Mouse (Mus musculus): Measurements from ENCODE around the gene Ccdc84.
"Not testable (repeated sequence)": the region's sequence is repeated elsewhere in the genome, so short reads cannot be mapped to it uniquely, and the experiment has no call there.

Gene Ccdc84

DNA sequence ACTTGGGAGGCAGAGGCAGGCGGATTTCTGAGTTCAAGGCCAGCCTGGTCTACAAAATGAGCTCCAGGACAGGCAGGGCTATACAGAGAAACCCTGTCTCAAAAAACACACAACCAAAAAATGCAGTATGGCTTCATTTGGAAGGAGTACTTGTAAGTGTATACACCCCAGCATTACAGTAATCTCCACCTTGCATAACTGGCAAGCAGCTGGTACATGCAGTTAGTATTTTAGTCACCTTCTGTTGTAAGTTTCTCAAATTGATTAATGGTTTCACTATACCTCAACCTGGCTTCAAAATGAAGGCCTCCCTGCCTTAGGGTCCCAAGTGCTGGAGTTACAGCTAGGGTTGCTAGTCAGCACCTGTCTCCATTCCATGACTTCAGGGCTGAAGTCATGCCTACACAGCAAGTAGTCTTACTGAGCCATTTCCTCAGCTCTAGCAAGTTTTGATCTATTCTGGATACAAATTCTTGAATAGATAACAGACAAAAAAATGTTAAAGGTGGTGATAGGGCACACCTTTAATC is 6.7 kb downstream of the Ccdc84 start:
- in situ Hi-C loops (cut with MboI; ENCODE audit: low pct_unique_long_range_greater_than_20kb in 1 of 2, low sequenced_read_pairs in 2 of 2, unreplicated experiment in 1 of 2) = no loop called here

DNA sequence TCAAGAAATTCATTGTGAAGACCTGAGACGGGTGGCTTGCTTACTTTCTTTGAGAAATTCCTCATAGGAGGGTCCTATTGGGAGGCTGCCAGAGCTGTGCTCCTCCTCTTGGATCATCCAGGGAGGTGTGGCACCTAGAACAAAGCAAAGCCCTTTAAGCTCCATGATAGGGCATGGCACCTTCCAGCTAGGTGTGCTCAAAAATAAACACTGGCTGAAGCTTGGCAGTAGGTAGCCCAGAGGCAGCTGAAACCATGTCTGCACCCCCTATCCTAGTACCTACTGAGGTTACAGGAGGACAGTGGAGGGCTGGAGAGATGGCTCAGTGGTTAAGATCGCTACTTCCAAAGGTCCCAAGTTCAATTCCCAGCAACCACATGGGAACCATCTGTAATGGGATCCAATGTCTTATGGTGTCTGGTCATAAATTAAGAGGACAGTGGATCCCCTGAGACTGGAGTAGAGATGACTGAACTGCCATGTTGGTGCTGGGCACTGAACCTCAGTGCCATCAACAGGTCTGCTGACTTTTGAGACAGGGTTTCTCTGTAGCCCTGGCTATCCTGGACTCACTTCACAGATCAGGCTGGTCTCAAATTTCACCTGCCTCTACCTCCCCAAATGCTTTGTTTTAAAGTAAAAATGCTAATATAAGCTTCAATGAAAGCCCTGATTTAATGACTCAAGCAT is 7.6 kb downstream of the Ccdc84 start:
- in situ Hi-C loops (cut with MboI; ENCODE audit: low pct_unique_long_range_greater_than_20kb in 1 of 2, low sequenced_read_pairs in 2 of 2, unreplicated experiment in 1 of 2) = no loop called here

DNA sequence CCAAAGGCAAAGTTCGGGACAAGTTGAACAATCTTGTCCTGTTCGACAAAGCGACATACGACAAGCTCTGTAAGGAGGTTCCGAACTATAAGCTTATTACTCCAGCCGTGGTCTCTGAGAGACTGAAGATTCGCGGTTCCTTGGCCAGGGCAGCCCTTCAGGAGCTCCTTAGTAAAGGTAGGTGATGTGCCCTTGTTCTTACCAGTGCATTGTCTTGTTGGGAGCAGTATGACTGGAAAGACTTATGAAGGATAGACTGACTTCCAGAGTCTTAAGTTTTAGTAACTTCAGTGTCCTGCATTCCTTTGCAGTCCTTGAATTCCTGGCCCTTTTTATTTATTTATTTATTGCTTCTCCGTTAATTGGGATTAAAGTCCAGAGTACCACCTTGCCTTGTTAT is 9.7 kb downstream of the Ccdc84 start:
- in situ Hi-C loops (cut with MboI; ENCODE audit: low pct_unique_long_range_greater_than_20kb in 1 of 2, low sequenced_read_pairs in 2 of 2, unreplicated experiment in 1 of 2) = not testable (repeated sequence)

- in situ Hi-C loops (cut with MboI; ENCODE audit: low pct_unique_long_range_greater_than_20kb in 1 of 2, low sequenced_read_pairs in 2 of 2, unreplicated experiment in 1 of 2) = no loop called here
These were observed 10.6 kb downstream of the Ccdc84 start for GRCm38 (mm10) chr9:44407752-44408097.

GRCm38 (mm10) chr9:44406906-44407751 is 11.2 kb downstream of the Ccdc84 start, which contains the start of the genes Rps25 and Trappc4:
Gene Rps25, plus strand, starts transcription at chr9:44407139.
Gene Trappc4, minus strand, starts transcription at chr9:44407600.
- in situ Hi-C loops (cut with MboI; ENCODE audit: low pct_unique_long_range_greater_than_20kb in 1 of 2, low sequenced_read_pairs in 2 of 2, unreplicated experiment in 1 of 2) = no loop called here

DNA sequence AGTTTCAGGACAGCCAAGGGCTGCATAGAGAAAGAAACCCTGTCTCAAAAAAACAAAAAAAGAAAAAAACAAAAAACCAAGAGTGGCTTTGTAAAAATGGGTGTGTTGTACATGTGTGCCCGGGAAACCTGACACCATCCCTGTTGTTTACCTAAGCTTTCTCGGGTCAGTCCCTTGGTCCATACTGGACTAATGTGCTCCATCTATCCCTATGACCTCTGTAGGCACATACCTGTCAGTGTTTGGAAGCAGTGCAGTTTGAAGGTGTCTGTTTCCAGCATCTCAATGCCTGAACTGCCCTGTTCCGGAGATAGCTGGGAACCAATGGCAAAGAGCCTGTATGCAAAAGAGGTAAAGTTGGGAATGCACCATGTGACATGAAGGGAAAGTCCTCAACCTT is 13.4 kb downstream of the Ccdc84 start:
- in situ Hi-C loops (cut with MboI; ENCODE audit: low pct_unique_long_range_greater_than_20kb in 1 of 2, low sequenced_read_pairs in 2 of 2, unreplicated experiment in 1 of 2) = no loop called here

- in situ Hi-C loops (cut with MboI; ENCODE audit: low pct_unique_long_range_greater_than_20kb in 1 of 2, low sequenced_read_pairs in 2 of 2, unreplicated experiment in 1 of 2) = no loop called here
These were observed 17.3 kb downstream of the Ccdc84 start for GRCm38 (mm10) chr9:44401081-44401480.

DNA sequence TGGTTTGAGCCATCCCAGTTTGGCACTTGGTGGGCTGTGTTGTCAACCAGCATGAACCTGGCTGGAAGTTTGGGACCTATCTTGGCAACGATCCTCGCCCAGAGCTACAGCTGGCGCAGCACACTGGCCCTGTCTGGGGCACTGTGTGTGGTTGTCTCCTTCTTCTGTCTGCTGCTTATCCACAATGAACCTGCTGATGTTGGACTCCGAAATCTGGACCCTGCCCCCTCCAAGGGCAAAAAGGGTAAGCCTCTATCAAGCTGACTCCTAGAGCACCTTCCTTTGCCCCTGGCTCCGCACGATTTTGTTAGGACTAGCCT is 18.6 kb downstream of the Ccdc84 start:
- in situ Hi-C loops (cut with MboI; ENCODE audit: low pct_unique_long_range_greater_than_20kb in 1 of 2, low sequenced_read_pairs in 2 of 2, unreplicated experiment in 1 of 2) = no loop called here

GRCm38 (mm10) chr9:44399114-44399794 is 19.1 kb downstream of the Ccdc84 start:
- in situ Hi-C loops (cut with MboI; ENCODE audit: low pct_unique_long_range_greater_than_20kb in 1 of 2, low sequenced_read_pairs in 2 of 2, unreplicated experiment in 1 of 2) = no loop called here

DNA sequence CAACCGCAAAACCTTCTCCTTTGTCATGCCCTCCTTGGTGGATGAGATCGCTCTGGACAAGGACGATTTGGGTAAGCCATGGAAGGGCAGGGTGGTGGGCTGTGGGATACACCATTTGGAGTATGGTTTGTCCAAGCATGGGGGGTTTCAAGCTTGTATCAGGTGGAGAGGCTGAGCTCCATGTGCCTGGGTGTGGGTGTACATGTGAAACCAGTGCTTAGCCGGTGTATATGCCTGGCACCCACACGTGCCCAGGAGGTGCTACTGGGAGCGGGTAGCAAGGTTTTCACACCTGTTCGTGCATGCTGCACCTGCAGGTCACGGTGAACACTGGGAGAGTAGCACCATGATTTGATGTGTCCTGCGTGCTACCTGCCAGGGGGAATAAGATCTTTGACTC is 19.8 kb downstream of the Ccdc84 start:
- in situ Hi-C loops (cut with MboI; ENCODE audit: low pct_unique_long_range_greater_than_20kb in 1 of 2, low sequenced_read_pairs in 2 of 2, unreplicated experiment in 1 of 2) = no loop called here

DNA sequence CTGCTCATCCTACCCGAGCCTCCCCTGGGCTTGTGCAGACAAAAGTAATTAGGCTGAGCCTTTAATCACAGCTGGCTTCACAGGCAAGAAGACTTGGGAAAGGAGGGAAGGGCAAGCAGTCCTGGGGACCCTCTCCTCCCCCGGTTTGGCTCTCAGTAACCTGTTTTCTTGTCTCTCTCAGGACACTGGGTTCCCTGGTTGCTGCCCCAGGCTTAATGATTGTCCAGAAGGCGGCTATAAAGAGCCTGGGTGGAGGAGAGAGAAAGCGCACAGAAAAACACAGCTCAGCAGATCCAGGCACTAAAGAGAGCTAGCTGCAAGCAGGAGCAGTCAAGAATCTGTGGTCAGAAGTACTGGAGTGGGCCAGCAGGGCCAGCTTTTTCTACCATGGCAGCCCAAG is 20.3 kb downstream of the Ccdc84 start:
- in situ Hi-C loops (cut with MboI; ENCODE audit: low pct_unique_long_range_greater_than_20kb in 1 of 2, low sequenced_read_pairs in 2 of 2, unreplicated experiment in 1 of 2) = no loop called here

- in situ Hi-C loops (cut with MboI; ENCODE audit: low pct_unique_long_range_greater_than_20kb in 1 of 2, low sequenced_read_pairs in 2 of 2, unreplicated experiment in 1 of 2) = no loop called here
These were observed 21.5 kb downstream of the Ccdc84 start, which contains the start of gene Slc37a4 for GRCm38 (mm10) chr9:44396684-44397411. Gene Slc37a4, plus strand, starts transcription at chr9:44396852.

GRCm38 (mm10) chr9:44391466-44391865 is 26.9 kb downstream of the Ccdc84 start:
- in situ Hi-C loops (cut with MboI; ENCODE audit: low pct_unique_long_range_greater_than_20kb in 1 of 2, low sequenced_read_pairs in 2 of 2, unreplicated experiment in 1 of 2) = no loop called here

- in situ Hi-C loops (cut with MboI; ENCODE audit: low pct_unique_long_range_greater_than_20kb in 1 of 2, low sequenced_read_pairs in 2 of 2, unreplicated experiment in 1 of 2) = no loop called here
These were observed 29.1 kb downstream of the Ccdc84 start for GRCm38 (mm10) chr9:44389273-44389672.

DNA sequence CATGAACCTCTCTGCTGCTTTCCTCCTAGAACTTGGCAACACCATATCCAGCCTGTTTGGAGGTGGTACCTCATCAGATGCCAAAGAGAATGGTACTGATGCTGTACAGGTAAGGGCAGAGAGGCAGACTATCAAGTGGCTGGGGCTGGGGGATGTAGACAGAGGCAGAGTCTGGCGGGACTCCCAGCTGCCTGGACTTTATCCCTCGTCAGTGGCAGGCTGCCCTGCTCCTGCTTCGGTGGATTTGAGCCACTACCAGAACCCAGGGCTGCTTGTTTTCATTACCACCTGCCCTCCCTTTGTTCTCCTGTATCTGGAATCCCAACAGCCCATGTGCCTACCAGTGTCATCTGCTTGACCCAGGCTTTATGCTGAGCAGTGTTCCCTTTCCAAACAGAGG is 31.1 kb downstream of the Ccdc84 start:
- in situ Hi-C loops (cut with MboI; ENCODE audit: low pct_unique_long_range_greater_than_20kb in 1 of 2, low sequenced_read_pairs in 2 of 2, unreplicated experiment in 1 of 2) = no loop called here

GRCm38 (mm10) chr9:44384596-44384995 is 33.8 kb downstream of the Ccdc84 start:
- in situ Hi-C loops (cut with MboI; ENCODE audit: low pct_unique_long_range_greater_than_20kb in 1 of 2, low sequenced_read_pairs in 2 of 2, unreplicated experiment in 1 of 2) = no loop called here

DNA sequence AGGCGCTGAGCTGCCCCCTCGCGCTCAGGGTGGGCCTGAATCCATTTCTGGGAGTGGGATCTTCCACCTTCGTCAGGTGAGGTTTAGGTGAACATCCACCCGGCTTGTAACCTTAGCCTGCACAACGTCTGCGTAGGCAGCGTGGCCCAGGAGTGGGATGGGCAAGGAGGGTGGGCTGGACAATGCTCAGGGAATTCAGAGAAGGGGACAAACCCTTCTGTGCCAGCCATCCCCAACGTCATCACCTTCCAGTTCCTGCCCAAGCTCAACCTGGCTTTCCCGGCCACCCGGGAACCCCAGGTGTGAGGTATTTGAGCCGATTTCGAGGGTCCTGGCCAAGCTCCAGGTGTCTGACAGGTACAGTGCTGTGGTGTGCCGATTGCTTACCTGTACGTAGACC is 38.5 kb downstream of the Ccdc84 start:
- in situ Hi-C loops (cut with MboI; ENCODE audit: low pct_unique_long_range_greater_than_20kb in 1 of 2, low sequenced_read_pairs in 2 of 2, unreplicated experiment in 1 of 2) = no loop called here

DNA sequence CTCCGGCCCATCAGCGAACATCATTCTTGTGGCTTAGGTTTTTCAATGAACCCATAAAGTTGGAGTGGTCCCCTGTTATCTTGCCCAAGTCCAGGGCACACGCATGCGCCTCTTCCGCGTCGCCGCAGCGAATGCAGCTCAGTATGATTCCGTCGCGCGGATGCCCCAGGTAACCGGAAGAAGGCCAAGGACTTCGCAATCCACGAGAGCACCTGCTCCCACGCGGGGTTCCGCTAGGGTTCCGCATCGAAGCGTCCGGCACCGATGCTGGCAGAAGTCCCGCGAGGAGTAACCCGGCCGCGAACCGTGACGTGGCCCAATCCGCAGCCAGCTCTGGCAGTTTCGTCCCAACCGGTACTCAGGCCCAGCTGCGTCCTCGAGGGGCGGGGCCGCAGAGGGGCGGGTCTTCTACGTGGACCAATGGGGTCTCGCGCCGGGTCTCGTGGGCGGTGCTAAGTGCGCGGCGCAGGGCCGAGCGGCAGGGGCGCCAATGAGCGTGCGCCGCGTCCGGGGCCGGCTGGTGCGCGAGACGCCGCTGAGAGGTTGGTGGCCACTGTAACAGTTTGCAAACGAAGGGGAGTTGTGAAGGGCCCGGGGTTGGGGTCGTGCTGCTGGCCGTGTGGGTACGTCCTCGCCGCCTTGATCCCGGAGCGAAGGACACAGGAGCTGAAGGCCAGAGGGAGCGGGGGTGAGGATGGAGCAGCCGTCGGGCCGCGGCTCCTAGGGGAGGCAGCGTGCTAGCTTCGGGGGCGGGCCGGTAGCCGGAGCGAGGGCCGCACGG is 39.1 kb downstream of the Ccdc84 start, which contains the start of gene Hyou1:
Gene Hyou1 (plus strand): TSS at position 437 of the 781 bp plus-strand sequence.
- in situ Hi-C loops (cut with MboI; ENCODE audit: low pct_unique_long_range_greater_than_20kb in 1 of 2, low sequenced_read_pairs in 2 of 2, unreplicated experiment in 1 of 2) = no loop called here

Measured in mouse embryonic stem cell (cell line).